Mouse (Mus musculus) hindbrain, embryonic 13.5 days (tissue): ENCODE measurements around the gene Arhgef28. TPM values are rescaled to one million over a fixed set of nuclear protein-coding genes. Genes with fewer than 3 reads are reported as not detected.

ENCODE experiments used
- ATAC-seq: fragments of 200-750 bp; cut with Nextera tagmentation; 2 replicates; pipeline ENCODE4 v1.8.0; 2017; ENCODE audit warnings: moderate TSS enrichment; ENCODE audit not compliant: low FRiP score
- H3K27ac ChIP-seq: fragments of 300-500 bp; sonication (generic); 2 replicates; pipeline ENCODE4 v1.5.1; 2015; ENCODE audit warnings: inconsistent platforms, mild to moderate bottlenecking, moderate library complexity
- H3K27me3 ChIP-seq: fragments of 300-500 bp; sonication (generic); 2 replicates; pipeline ENCODE4 v1.6.1; 2015; ENCODE audit warnings: mild to moderate bottlenecking, inconsistent platforms
- H3K36me3 ChIP-seq: fragments of 300-500 bp; sonication (generic); 2 replicates; pipeline ENCODE4 v1.6.1; 2015; ENCODE audit warnings: mild to moderate bottlenecking, inconsistent platforms
- H3K4me1 ChIP-seq: fragments of 300-500 bp; sonication (generic); replicated peaks from 2 replicates; pipeline ENCODE4 v1.6.1; 2015; ENCODE audit warnings: inconsistent platforms
- H3K4me2 ChIP-seq: fragments of 300-500 bp; sonication (generic); 2 replicates; pipeline ENCODE4 v1.6.1; 2015; ENCODE audit warnings: inconsistent platforms, mild to moderate bottlenecking, moderate library complexity
- H3K4me3 ChIP-seq: fragments of 300-500 bp; sonication (generic); 2 replicates; pipeline ENCODE4 v1.5.1; 2015; ENCODE audit warnings: mild to moderate bottlenecking, inconsistent platforms
- H3K9ac ChIP-seq: fragments of 300-500 bp; sonication (generic); 2 replicates; pipeline ENCODE4 v1.6.1; 2015; ENCODE audit warnings: mild to moderate bottlenecking, inconsistent platforms
- H3K9me3 ChIP-seq: fragments of 300-500 bp; sonication (generic); 2 replicates; pipeline ENCODE4 v1.6.1; 2016; ENCODE audit warnings: inconsistent platforms
- WGBS: fragments of 180-500 bp; shearing (Covaris S2); methylation state at CpG from one replicate; pipeline ENCODE4 v1.1.7; 2015; 5-methylcytosine and 5-hydroxymethylcytosine counted together
- polyA plus RNA-seq: library from polyadenylated mRNA; unstranded; fragments of >200 nt; fragmentation: Nextera tagmentation; extraction: Ambion mirVana; gene quantifications from 2 replicates; pipeline ENCODE4 v1.2.1, GENCODE M21; 2015

Arhgef28 gene
- polyA plus RNA-seq, 1 experiment from 2014 or later = 15.9 TPM

GRCm38 (mm10) chr13:97867322-97867962 is 338.8 kb downstream of the Arhgef28 start:
- Histone ChIP-seq H3K9ac (no peak overlapping the region), H3K36me3 (no peaks in the 10 kb centered on the region), H3K27me3 (no peaks in the 10 kb centered on the region), H3K27ac (peak overlapping the region; percentile 58), H3K4me1 (peaks cover 24% of the 10 kb centered on the region), H3K4me2 (no peak overlapping the region), H3K4me3 (no peak overlapping the region), H3K9me3 (no peaks in the 10 kb centered on the region)
- 37% methylated on average over 13 of the region's 13 CpGs for WGBS
- ATAC-seq = no peak

DNA sequence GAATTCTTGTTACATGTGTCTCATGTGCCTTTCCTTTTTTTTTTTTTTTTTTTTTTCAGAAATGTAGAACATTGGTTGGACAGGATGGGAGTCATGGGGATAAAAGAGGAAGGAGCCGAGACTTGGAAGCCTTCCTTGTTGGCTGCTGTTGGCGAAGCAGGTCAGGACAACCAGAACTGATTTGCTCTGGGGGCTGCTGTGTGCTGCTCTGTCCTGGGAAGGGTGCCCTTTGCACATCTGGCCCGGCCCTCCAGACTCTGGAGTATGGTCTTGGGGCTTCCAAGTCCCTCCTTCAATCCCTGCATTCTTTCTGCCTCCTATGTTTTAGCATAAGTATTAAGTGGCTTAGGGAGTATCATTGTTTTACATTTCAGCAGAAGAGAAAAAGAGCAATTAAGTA is 347.2 kb downstream of the Arhgef28 start:
- H3K36me3 ChIP-seq = no peaks in the 10 kb centered on the region
- H3K4me2 ChIP-seq = no peak overlapping the region
- WGBS = 94% methylated on average over 3 of the region's 3 CpGs
- no peak overlapping the region for H3K27ac ChIP-seq
- H3K9ac ChIP-seq = no peak overlapping the region
- no peaks in the 10 kb centered on the region for H3K4me1 ChIP-seq
- no peak overlapping the region for H3K4me3 ChIP-seq
- no peaks in the 10 kb centered on the region for H3K9me3 ChIP-seq
- no peak for ATAC-seq
- H3K27me3 ChIP-seq = no peaks in the 10 kb centered on the region

DNA sequence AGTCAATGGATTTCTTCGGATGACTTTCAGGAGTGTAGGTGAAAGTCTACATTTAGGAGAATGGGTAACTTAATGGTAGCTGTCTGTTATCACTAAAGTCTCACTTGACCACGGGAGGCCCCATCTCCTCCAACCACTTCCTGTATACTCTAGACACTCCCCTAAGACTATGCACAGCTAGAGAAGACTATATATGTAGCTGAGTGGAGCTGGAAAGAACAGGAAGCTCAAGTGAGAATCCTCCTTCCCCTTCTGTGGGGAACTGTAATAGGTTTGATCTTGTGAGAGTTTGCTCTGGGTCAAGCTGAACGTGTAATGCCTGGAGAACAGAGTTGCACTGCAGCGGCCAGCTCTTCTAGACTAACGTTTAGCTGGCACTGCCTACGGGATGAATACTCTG is 348.4 kb downstream of the Arhgef28 start:
- WGBS = 89% methylated on average over 6 of the region's 6 CpGs
- no peak for ATAC-seq
- H3K9me3 ChIP-seq = no peaks in the 10 kb centered on the region
- H3K4me2 ChIP-seq = no peak overlapping the region
- no peaks in the 10 kb centered on the region for H3K4me1 ChIP-seq
- no peak overlapping the region for H3K9ac ChIP-seq
- H3K27ac ChIP-seq = no peak overlapping the region
- no peaks in the 10 kb centered on the region for H3K27me3 ChIP-seq
- no peak overlapping the region for H3K4me3 ChIP-seq
- H3K36me3 ChIP-seq = no peaks in the 10 kb centered on the region

- Histone ChIP-seq H3K9me3 (no peaks in the 10 kb centered on the region), H3K27me3 (no peaks in the 10 kb centered on the region), H3K9ac (no peak overlapping the region), H3K27ac (no peak overlapping the region), H3K36me3 (no peaks in the 10 kb centered on the region), H3K4me1 (no peaks in the 10 kb centered on the region), H3K4me3 (no peak overlapping the region), H3K4me2 (no peak overlapping the region)
- 65% methylated on average over 8 of the region's 8 CpGs for WGBS
- no peak for ATAC-seq
Measured at GRCm38 (mm10) chr13:97853356-97853968, 352.8 kb downstream of the Arhgef28 start.

Other genes starting within 250 kb of the Arhgef28 start
- gene Utp15, start 56.6 kb upstream of the Arhgef28 start, polyA plus RNA-seq = 27.3 and 28.2 TPM in 2 replicates
- 62.0 and 62.3 TPM in 2 replicates for gene Ankra2, start 56.6 kb upstream of the Arhgef28 start, polyA plus RNA-seq
- not detected in 2 replicates for gene Gm21976, start 73.4 kb upstream of the Arhgef28 start, polyA plus RNA-seq
- 585 and 615 TPM in 2 replicates for gene Btf3, start 110.6 kb upstream of the Arhgef28 start, polyA plus RNA-seq
- gene Foxd1, start 147.8 kb upstream of the Arhgef28 start, polyA plus RNA-seq = 0.79 and 1.1 TPM in 2 replicates